Mouse (Mus musculus): ENCODE measurements around the gene Trp53inp2.

The Trp53inp2 gene

GRCm38 (mm10) chr2:155385090-155385489 lies 4.2 kb downstream of the Trp53inp2 start:
- peak; percentile 83 to 85 for DNase-seq (ENCODE audit: low spot score in 2 of 2)

- DNase-seq (ENCODE audit: low spot score in 2 of 2), result peak in 1 of 2 experiments; percentile 32
These were observed 5.1 kb downstream of the Trp53inp2 start for GRCm38 (mm10) chr2:155385731-155386533.

GRCm38 (mm10) chr2:155386534-155386899 lies 5.7 kb downstream of the Trp53inp2 start:
- peak; percentile 47 to 53 for DNase-seq (ENCODE audit: low spot score in 2 of 2)

- peak in 1 of 2 experiments; percentile 24 for DNase-seq (ENCODE audit: low spot score in 2 of 2)
These were observed 6.2 kb downstream of the Trp53inp2 start for GRCm38 (mm10) chr2:155387052-155387451.

- DNase-seq (ENCODE audit: low spot score in 2 of 2), result no peak
These were observed 7.7 kb downstream of the Trp53inp2 start for GRCm38 (mm10) chr2:155388573-155388972.

GRCm38 (mm10) chr2:155394586-155394985 lies 13.7 kb downstream of the Trp53inp2 start:
- DNase-seq (ENCODE audit: low spot score in 2 of 2), result no peak

GRCm38 (mm10) chr2:155400276-155400675 lies 19.4 kb downstream of the Trp53inp2 start:
- DNase-seq (ENCODE audit: low spot score in 2 of 2), result no peak

- DNase-seq (ENCODE audit: low spot score in 2 of 2), result no peak
These were observed 21.1 kb downstream of the Trp53inp2 start for GRCm38 (mm10) chr2:155401926-155402325.

GRCm38 (mm10) chr2:155404635-155405034 lies 23.8 kb downstream of the Trp53inp2 start:
- no peak for DNase-seq (ENCODE audit: low spot score in 2 of 2)

GRCm38 (mm10) chr2:155420911-155421310 lies 40.1 kb downstream of the Trp53inp2 start:
- DNase-seq (ENCODE audit: low spot score in 2 of 2), result no peak

- no peak for DNase-seq (ENCODE audit: low spot score in 2 of 2)
These were observed 55.6 kb downstream of the Trp53inp2 start for GRCm38 (mm10) chr2:155436445-155436844.

All from right cerebral cortex, postnatal 10 days (tissue).